Mouse (Mus musculus): ENCODE data around the gene Gpr155.
A peak's percentile ranks its signal among the peaks of the same experiment; 100 is the strongest.

The Gpr155 gene

GRCm38 (mm10) chr2:73401689-73402088 is 15.3 kb upstream of the Gpr155 start:
- no peaks in the 10 kb centered on the region for H3K36me3 ChIP-seq (ENCODE audit: control insufficient read depth, insufficient read depth, low read length, poor library complexity, severe bottlenecking)
- no peak for DNase-seq (ENCODE audit: low read depth, low spot score)
- H3K27me3 ChIP-seq (ENCODE audit: control insufficient read depth, insufficient read depth, low read length, poor library complexity, severe bottlenecking) = no peaks in the 10 kb centered on the region

- H3K36me3 ChIP-seq (ENCODE audit: control insufficient read depth, insufficient read depth, low read length, poor library complexity, severe bottlenecking) = no peaks in the 10 kb centered on the region
- DNase-seq (ENCODE audit: low read depth, low spot score) = no peak
- H3K27me3 ChIP-seq (ENCODE audit: control insufficient read depth, insufficient read depth, low read length, poor library complexity, severe bottlenecking) = no peaks in the 10 kb centered on the region
These were observed 11.1 kb upstream of the Gpr155 start for GRCm38 (mm10) chr2:73397476-73397875.

- Histone ChIP-seq H3K27me3 (ENCODE audit: control insufficient read depth, insufficient read depth, low read length, poor library complexity, severe bottlenecking) (no peaks in the 10 kb centered on the region), H3K36me3 (ENCODE audit: control insufficient read depth, insufficient read depth, low read length, poor library complexity, severe bottlenecking) (no peaks in the 10 kb centered on the region)
- DNase-seq (ENCODE audit: low read depth, low spot score) = no peak
These were observed 10.5 kb upstream of the Gpr155 start for GRCm38 (mm10) chr2:73396828-73397325.

GRCm38 (mm10) chr2:73395516-73395915 is 9.1 kb upstream of the Gpr155 start:
- DNase-seq (ENCODE audit: low read depth, low spot score) = no peak
- no peaks in the 10 kb centered on the region for H3K36me3 ChIP-seq (ENCODE audit: control insufficient read depth, insufficient read depth, low read length, poor library complexity, severe bottlenecking)
- H3K27me3 ChIP-seq (ENCODE audit: control insufficient read depth, insufficient read depth, low read length, poor library complexity, severe bottlenecking) = no peaks in the 10 kb centered on the region

- H3K36me3 ChIP-seq (ENCODE audit: control insufficient read depth, insufficient read depth, low read length, poor library complexity, severe bottlenecking) = no peaks in the 10 kb centered on the region
- H3K27me3 ChIP-seq (ENCODE audit: control insufficient read depth, insufficient read depth, low read length, poor library complexity, severe bottlenecking) = no peaks in the 10 kb centered on the region
- DNase-seq (ENCODE audit: low read depth, low spot score) = no peak
These were observed 8.1 kb upstream of the Gpr155 start for GRCm38 (mm10) chr2:73394476-73394875.

GRCm38 (mm10) chr2:73392772-73393171 is 6.4 kb upstream of the Gpr155 start:
- no peak for DNase-seq (ENCODE audit: low read depth, low spot score)
- no peaks in the 10 kb centered on the region for H3K36me3 ChIP-seq (ENCODE audit: control insufficient read depth, insufficient read depth, low read length, poor library complexity, severe bottlenecking)
- H3K27me3 ChIP-seq (ENCODE audit: control insufficient read depth, insufficient read depth, low read length, poor library complexity, severe bottlenecking) = no peaks in the 10 kb centered on the region

GRCm38 (mm10) chr2:73389951-73390350 is 3.6 kb upstream of the Gpr155 start:
- H3K27me3 ChIP-seq (ENCODE audit: control insufficient read depth, insufficient read depth, low read length, poor library complexity, severe bottlenecking) = no peaks in the 10 kb centered on the region
- DNase-seq (ENCODE audit: low read depth, low spot score) = no peak
- H3K36me3 ChIP-seq (ENCODE audit: control insufficient read depth, insufficient read depth, low read length, poor library complexity, severe bottlenecking) = no peaks in the 10 kb centered on the region

GRCm38 (mm10) chr2:73387806-73388205 is 1.4 kb upstream of the Gpr155 start:
- H3K36me3 ChIP-seq (ENCODE audit: control insufficient read depth, insufficient read depth, low read length, poor library complexity, severe bottlenecking) = no peaks in the 10 kb centered on the region
- DNase-seq (ENCODE audit: low read depth, low spot score) = no peak
- H3K27me3 ChIP-seq (ENCODE audit: control insufficient read depth, insufficient read depth, low read length, poor library complexity, severe bottlenecking) = no peaks in the 10 kb centered on the region

GRCm38 (mm10) chr2:73385641-73386355 is 574 bp downstream of the Gpr155 start:
- Histone ChIP-seq H3K27me3 (ENCODE audit: control insufficient read depth, insufficient read depth, low read length, poor library complexity, severe bottlenecking) (no peaks in the 10 kb centered on the region), H3K36me3 (ENCODE audit: control insufficient read depth, insufficient read depth, low read length, poor library complexity, severe bottlenecking) (peaks cover 3% of the 10 kb centered on the region; the same call in 1 of the 2 replicates)
- DNase-seq (ENCODE audit: low read depth, low spot score) = no peak

GRCm38 (mm10) chr2:73385172-73385571 is 1.2 kb downstream of the Gpr155 start:
- Histone ChIP-seq H3K27me3 (ENCODE audit: control insufficient read depth, insufficient read depth, low read length, poor library complexity, severe bottlenecking) (no peaks in the 10 kb centered on the region), H3K36me3 (ENCODE audit: control insufficient read depth, insufficient read depth, low read length, poor library complexity, severe bottlenecking) (peaks cover 5% of the 10 kb centered on the region; the same call in 1 of the 2 replicates)
- peak; percentile 29 for DNase-seq (ENCODE audit: low read depth, low spot score)

- Histone ChIP-seq H3K36me3 (ENCODE audit: control insufficient read depth, insufficient read depth, low read length, poor library complexity, severe bottlenecking) (peaks cover 5% of the 10 kb centered on the region; the same call in 1 of the 2 replicates), H3K27me3 (ENCODE audit: control insufficient read depth, insufficient read depth, low read length, poor library complexity, severe bottlenecking) (no peaks in the 10 kb centered on the region)
- no peak for DNase-seq (ENCODE audit: low read depth, low spot score)
These were observed 5.9 kb downstream of the Gpr155 start for GRCm38 (mm10) chr2:73380298-73380975.

GRCm38 (mm10) chr2:73379656-73380055 is 6.7 kb downstream of the Gpr155 start:
- Histone ChIP-seq H3K36me3 (ENCODE audit: control insufficient read depth, insufficient read depth, low read length, poor library complexity, severe bottlenecking) (peaks cover 5% of the 10 kb centered on the region; the same call in 1 of the 2 replicates), H3K27me3 (ENCODE audit: control insufficient read depth, insufficient read depth, low read length, poor library complexity, severe bottlenecking) (no peaks in the 10 kb centered on the region)
- DNase-seq (ENCODE audit: low read depth, low spot score) = no peak

GRCm38 (mm10) chr2:73378326-73378725 is 8.0 kb downstream of the Gpr155 start:
- H3K36me3 ChIP-seq (ENCODE audit: control insufficient read depth, insufficient read depth, low read length, poor library complexity, severe bottlenecking) = peaks cover 5% of the 10 kb centered on the region; the same call in 1 of the 2 replicates
- no peaks in the 10 kb centered on the region for H3K27me3 ChIP-seq (ENCODE audit: control insufficient read depth, insufficient read depth, low read length, poor library complexity, severe bottlenecking)
- DNase-seq (ENCODE audit: low read depth, low spot score) = no peak

- DNase-seq (ENCODE audit: low read depth, low spot score) = peak; percentile 58
- Histone ChIP-seq H3K27me3 (ENCODE audit: control insufficient read depth, insufficient read depth, low read length, poor library complexity, severe bottlenecking) (no peaks in the 10 kb centered on the region), H3K36me3 (ENCODE audit: control insufficient read depth, insufficient read depth, low read length, poor library complexity, severe bottlenecking) (peaks cover 7% of the 10 kb centered on the region; the same call in 1 of the 2 replicates)
These were observed 14.6 kb downstream of the Gpr155 start for GRCm38 (mm10) chr2:73371530-73372335.
